Mouse (Mus musculus): ENCODE data around the gene Rgl1.

DNA sequence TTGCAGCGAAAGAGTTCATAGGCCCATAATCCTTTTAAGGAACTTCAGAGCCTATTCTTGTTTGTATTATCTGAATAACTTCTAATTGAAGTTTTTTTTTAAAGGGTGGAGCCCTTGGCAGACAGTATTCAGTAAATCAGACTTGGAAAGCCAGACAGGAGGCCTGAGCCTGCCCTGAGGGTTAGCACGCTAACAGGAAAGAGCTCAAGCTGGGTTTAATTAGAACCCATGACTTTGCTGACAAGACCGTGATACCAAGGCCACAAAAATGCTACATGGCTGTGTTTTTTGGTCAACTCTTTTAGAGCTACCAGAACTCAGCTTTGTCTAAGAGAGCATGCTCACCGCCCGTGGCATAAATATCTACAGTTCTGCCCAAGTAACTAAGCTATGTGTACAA lies 175.8 kb downstream of the Rgl1 start:
- TF ChIP-seq POLR2A (IDR thresholded peaks at IDR 0.05; ENCODE audit: insufficient read depth, low read length): no peak
- no peak for TF ChIP-seq EP300 (IDR thresholded peaks at IDR 0.05; ENCODE audit: insufficient read depth, low read depth, low read length)
- TF ChIP-seq CTCF (IDR thresholded peaks at IDR 0.05; ENCODE audit: low read depth, low read length): no peak
